Mouse (Mus musculus) kidney, postnatal 0 days (tissue): Measurements from ENCODE around the gene Atp10b. TPM values are rescaled to one million over a fixed set of nuclear protein-coding genes. Genes with fewer than 3 reads are reported as not detected.

ENCODE experiments used
- ATAC-seq: fragments of 200-750 bp; cut with Nextera tagmentation; replicated peaks from 2 replicates; pipeline ENCODE4 v1.8.0; 2017; ENCODE audit warnings: low read depth, moderate number of reproducible peaks, moderate TSS enrichment, moderate library complexity; ENCODE audit not compliant: low FRiP score
- DNase-seq: peaks from one replicate; pipeline ENCODE4 v3.0.0-alpha.2; 2016; ENCODE audit warnings: low spot score
- H3K27ac ChIP-seq: fragments of 300-500 bp; sonication (generic); 2 replicates; pipeline ENCODE4 v1.5.1; 2014; ENCODE audit warnings: mild to moderate bottlenecking
- H3K27me3 ChIP-seq: fragments of 300-500 bp; sonication (generic); 2 replicates; pipeline ENCODE4 v1.6.1; 2014; ENCODE audit warnings: low read length, mixed read lengths; ENCODE audit not compliant: insufficient read depth
- H3K36me3 ChIP-seq: fragments of 300-500 bp; sonication (generic); 2 replicates; pipeline ENCODE4 v1.6.1; 2014; ENCODE audit warnings: low read length, mixed read lengths; ENCODE audit not compliant: insufficient read depth
- H3K4me1 ChIP-seq: fragments of 300-500 bp; sonication (generic); replicated peaks from 2 replicates; pipeline ENCODE4 v1.6.1; 2014; ENCODE audit warnings: antibody characterized with exemption, low read length, mixed read lengths; ENCODE audit not compliant: insufficient read depth
- H3K4me2 ChIP-seq: fragments of 300-500 bp; sonication (generic); 2 replicates; pipeline ENCODE4 v1.6.1; 2014; ENCODE audit warnings: mild to moderate bottlenecking, low read length, moderate library complexity, mixed read lengths
- H3K4me3 ChIP-seq: fragments of 300-500 bp; sonication (generic); replicated peaks from 2 replicates; pipeline ENCODE4 v1.5.1; 2014; ENCODE audit warnings: low read depth, low read length
- H3K9ac ChIP-seq: fragments of 300-500 bp; sonication (generic); 2 replicates; pipeline ENCODE4 v1.6.1; 2014; ENCODE audit warnings: low read depth, low read length
- H3K9me3 ChIP-seq: fragments of 300-500 bp; sonication (generic); replicated peaks from 2 replicates; pipeline ENCODE4 v1.6.1; 2016; ENCODE audit warnings: low read length, inconsistent platforms, mixed read lengths
- CTCF ChIP-seq: IDR thresholded peaks from 2 replicates; pipeline ENCODE4 v1.5.1; 2016; ENCODE audit warnings: antibody characterized with exemption, low read depth, mild to moderate bottlenecking, moderate library complexity
- WGBS: fragments of 180-500 bp; shearing (Covaris S2); extraction: QIAGEN DNeasy Blood & Tissue Kit; methylation state at CpG from one replicate; pipeline ENCODE4 v1.1.7; 2014; 5-methylcytosine and 5-hydroxymethylcytosine counted together
- polyA plus RNA-seq: library from polyadenylated mRNA; unstranded; fragments of >200 nt; fragmentation: Nextera tagmentation; extraction: Ambion mirVana; gene quantifications from 2 replicates; pipeline ENCODE4 v1.2.1, GENCODE M21; 2015

The Atp10b gene
- polyA plus RNA-seq, 1 experiment from 2014 or later: 1.0 TPM

DNA sequence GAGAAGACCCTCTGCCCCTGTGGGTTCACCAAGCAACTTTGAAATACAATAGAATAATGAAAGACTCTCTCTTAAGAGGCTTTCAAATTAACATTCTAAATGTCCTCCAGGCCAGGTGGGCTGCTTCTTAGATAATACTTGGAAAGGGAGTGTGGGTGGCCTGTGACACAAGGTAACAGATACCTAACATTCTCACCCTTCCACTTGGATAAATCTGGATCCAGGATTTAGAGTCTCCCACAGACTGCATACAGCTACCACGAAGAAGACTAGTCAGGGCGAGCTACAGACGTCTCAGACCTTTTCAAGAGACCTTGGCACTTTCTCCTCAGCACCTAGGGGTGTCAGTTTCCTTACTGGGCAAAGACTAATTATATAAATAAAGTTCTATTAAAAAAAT is 107.6 kb downstream of the Atp10b start:
- Histone ChIP-seq H3K9me3 (no peaks in the 10 kb centered on the region), H3K9ac (no peak overlapping the region), H3K4me1 (no peaks in the 10 kb centered on the region), H3K27ac (no peak overlapping the region), H3K27me3 (no peaks in the 10 kb centered on the region), H3K4me2 (no peak overlapping the region), H3K36me3 (no peaks in the 10 kb centered on the region), H3K4me3 (no peak overlapping the region)
- ATAC-seq (peak; percentile 70), DNase-seq (peak; percentile 79)
- no peak for TF ChIP-seq CTCF
- WGBS: 55% methylated on average over 3 of the region's 3 CpGs

DNA sequence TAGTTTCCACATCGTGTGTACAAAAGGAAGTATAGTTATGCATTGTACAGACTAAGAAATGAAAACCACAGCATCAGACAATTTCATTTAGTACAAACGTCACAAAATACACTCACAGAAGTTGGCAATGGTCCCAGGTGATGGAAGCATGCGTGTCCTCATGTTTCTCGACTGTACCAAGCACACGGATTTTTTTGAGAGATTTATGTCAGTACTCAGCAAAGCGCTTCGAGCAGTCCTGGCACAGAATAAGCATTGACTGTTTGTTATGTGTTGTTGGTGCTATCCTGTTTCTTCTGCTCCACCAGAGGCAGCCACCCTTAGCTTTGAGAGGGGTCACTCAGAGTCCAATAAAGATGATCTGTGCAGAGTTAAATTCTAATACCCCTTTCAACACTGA is 108.1 kb downstream of the Atp10b start:
- ATAC-seq (peak; percentile 83), DNase-seq (peak; percentile 82)
- Histone ChIP-seq H3K36me3 (no peaks in the 10 kb centered on the region), H3K9me3 (no peaks in the 10 kb centered on the region), H3K27ac (no peak overlapping the region), H3K4me2 (no peak overlapping the region), H3K4me1 (no peaks in the 10 kb centered on the region), H3K9ac (no peak overlapping the region), H3K27me3 (no peaks in the 10 kb centered on the region), H3K4me3 (no peak overlapping the region)
- no peak for TF ChIP-seq CTCF
- 25% methylated on average over 7 of the region's 7 CpGs for WGBS

DNA sequence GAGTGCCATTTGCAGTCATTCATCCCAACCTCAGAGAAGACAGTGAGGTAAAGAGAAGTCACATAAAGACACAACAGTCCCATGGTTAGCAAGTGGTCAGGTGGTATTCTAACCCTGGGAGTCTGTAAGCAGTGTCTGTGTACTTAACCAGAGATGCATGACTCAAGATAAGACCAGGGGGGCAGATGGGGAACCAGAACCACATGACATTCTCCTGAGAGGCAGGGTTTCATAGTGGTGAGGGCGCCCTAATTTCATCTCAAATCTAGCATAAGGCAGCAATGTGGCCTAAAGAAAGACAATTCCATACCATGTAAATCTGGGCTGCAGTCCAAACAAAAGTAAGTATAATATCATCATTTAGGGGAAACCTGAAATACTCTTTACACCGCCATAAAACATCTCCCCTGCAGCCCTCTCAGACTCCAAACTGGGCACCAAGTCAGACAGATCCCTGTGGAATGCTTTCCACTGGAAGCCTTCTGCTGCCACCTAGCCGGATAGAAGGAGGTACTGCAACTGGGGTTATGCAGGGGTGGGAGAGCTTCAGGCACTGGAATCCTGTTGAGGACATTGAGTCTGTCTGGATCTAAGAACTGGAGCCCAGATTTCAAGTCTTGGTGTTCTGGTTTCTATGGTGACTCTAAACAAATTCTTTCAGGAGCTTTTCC is 114.0 kb downstream of the Atp10b start:
- TF ChIP-seq CTCF: peak; percentile 95

DNA sequence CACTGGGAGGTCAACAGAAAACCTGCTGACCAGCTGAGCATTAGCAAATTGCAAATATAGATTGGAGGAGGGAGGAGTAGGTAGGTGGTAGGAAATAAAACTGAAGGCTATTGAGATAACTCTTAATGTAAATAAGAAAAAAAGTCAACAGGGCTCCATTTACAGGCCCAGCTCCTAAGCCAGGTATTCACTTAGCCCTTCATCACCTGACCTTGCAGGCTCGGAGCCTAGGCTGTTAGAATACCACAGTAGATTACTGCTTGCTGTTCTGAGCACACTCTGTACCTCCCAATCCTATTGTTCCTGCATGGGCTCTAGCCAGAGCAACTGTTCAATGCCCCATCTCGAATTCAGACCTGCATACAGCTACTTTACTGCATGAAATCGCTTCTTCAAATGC is 117.8 kb downstream of the Atp10b start:
- 85% methylated on average over 3 of the region's 3 CpGs for WGBS
- Histone ChIP-seq H3K36me3 (no peaks in the 10 kb centered on the region), H3K27me3 (no peaks in the 10 kb centered on the region), H3K4me1 (no peaks in the 10 kb centered on the region), H3K4me3 (no peak overlapping the region), H3K27ac (no peak overlapping the region), H3K9me3 (no peaks in the 10 kb centered on the region), H3K9ac (no peak overlapping the region), H3K4me2 (no peak overlapping the region)
- DNase-seq (no peak), ATAC-seq (no peak)
- no peak for TF ChIP-seq CTCF

More for the DNA sequence above, 114.0 kb downstream of the Atp10b start:
- whole genome bisulfite sequencing: 33% methylated on average over 3 of the region's 3 CpGs
- no peaks in the 10 kb centered on the region for H3K36me3 ChIP-seq
- no peaks in the 10 kb centered on the region for H3K27me3 ChIP-seq
- no peak overlapping the region for H3K4me2 ChIP-seq
- DNase-seq (peak; percentile 87), ATAC-seq (peak; percentile 57)
- H3K4me3 ChIP-seq: no peak overlapping the region
- H3K4me1 ChIP-seq: no peaks in the 10 kb centered on the region
- H3K27ac ChIP-seq: no peak overlapping the region
- H3K9me3 ChIP-seq: no peaks in the 10 kb centered on the region
- no peak overlapping the region for H3K9ac ChIP-seq

DNA sequence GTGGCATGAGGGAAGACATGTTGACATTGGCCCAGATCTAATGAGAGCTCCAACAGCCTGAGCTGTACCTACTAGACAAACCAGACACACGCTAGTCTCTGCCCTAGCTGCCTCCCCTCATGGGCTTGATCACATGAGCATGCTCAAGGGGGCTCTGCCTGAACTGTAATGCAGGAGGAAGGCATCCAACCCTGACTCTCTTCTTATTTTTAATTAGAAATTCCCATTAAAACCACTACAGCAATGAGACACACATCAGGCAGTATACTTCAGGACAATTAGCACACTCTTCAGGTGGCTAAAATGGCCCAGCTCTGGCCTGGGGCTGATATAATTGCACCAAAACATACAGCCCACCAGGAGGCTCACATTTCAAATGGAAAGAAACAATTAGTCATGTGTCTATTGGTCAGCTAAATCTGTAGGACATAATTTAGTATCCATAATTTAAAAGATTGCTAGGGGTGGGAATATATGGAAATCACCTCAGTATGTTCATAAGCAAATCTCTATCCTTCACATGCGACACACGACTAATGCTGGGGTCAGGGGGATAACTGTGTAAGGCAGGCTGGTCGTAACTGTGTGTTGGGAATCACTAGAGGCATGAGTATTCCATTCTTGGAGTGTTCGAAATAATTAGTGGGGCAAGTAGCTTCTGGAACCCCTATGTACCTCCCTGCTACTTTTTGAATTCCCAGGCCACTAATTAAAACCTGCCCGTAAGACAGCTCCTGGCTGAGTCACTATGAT is 120.0 kb downstream of the Atp10b start:
- H3K4me3 ChIP-seq: no peak overlapping the region
- ATAC-seq: no peak
- TF ChIP-seq CTCF: no peak
- H3K27me3 ChIP-seq: no peaks in the 10 kb centered on the region
- H3K9me3 ChIP-seq: no peaks in the 10 kb centered on the region
- H3K27ac ChIP-seq: no peak overlapping the region
- WGBS: 79% methylated on average over 6 of the region's 6 CpGs
- no peaks in the 10 kb centered on the region for H3K4me1 ChIP-seq
- H3K36me3 ChIP-seq: no peaks in the 10 kb centered on the region
- no peak for DNase-seq
- H3K9ac ChIP-seq: no peak overlapping the region
- H3K4me2 ChIP-seq: no peak overlapping the region

DNA sequence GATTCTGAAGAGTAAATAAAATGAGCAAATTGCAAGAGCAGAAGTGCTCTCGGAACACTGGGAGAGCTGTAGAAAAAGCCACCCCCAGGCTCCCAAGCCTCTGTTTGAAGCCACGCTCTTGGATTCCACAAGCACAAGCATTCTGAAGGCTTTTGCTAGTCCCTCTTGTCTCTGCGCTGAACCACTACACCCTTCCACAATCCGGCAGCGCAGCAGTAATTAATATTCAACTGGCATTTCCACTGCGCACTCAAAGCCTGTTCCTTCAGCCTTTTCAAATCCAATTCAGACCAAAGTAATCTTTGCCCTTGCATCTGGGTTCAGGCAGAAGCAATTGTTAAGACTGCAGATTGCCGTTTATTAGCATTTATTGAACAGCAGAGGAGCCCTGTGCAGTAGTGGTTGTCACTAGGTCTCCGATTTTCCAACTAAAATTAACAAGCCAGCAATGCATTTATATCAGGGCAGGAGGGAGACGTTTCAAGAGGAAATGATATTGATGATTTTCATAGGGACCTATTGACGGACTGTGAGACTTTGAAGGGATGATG is 120.7 kb downstream of the Atp10b start:
- H3K27me3 ChIP-seq: no peaks in the 10 kb centered on the region
- WGBS: 75% methylated on average over 10 of the region's 10 CpGs
- no peaks in the 10 kb centered on the region for H3K4me1 ChIP-seq

More for the DNA sequence above, 120.7 kb downstream of the Atp10b start:
- Histone ChIP-seq H3K4me2 (no peak overlapping the region), H3K4me3 (no peak overlapping the region), H3K27ac (no peak overlapping the region), H3K36me3 (no peaks in the 10 kb centered on the region), H3K9ac (no peak overlapping the region), H3K9me3 (no peaks in the 10 kb centered on the region)
- TF ChIP-seq CTCF: no peak
- ATAC-seq: no peak
- DNase-seq: no peak
